Mouse (Mus musculus) thymus, adult 2 months (tissue): Measurements from ENCODE around the gene Pth2r. TPM values are rescaled to one million over a fixed set of nuclear protein-coding genes. Genes with fewer than 3 reads are reported as not detected.

Experiments
- DNase-seq: peaks from one replicate; pipeline ENCODE4 v3.0.0; 2021
- H3K27ac ChIP-seq: fragments of 200-500 bp; 2 replicates; pipeline ENCODE4 v1.5.1; 2012; ENCODE audit warnings: low read length, control low read depth; ENCODE audit not compliant: control insufficient read depth, insufficient read depth
- H3K27me3 ChIP-seq: fragments of 200-500 bp; 2 replicates; pipeline ENCODE4 v1.6.1; 2012; ENCODE audit warnings: mild to moderate bottlenecking, low read length, moderate library complexity, mixed read lengths; ENCODE audit not compliant: control insufficient read depth, insufficient read depth
- H3K36me3 ChIP-seq: fragments of 200-500 bp; 2 replicates; pipeline ENCODE4 v1.6.1; 2012; ENCODE audit warnings: mild to moderate bottlenecking, low read length, moderate library complexity; ENCODE audit not compliant: control insufficient read depth, insufficient read depth
- H3K4me1 ChIP-seq: fragments of 200-500 bp; replicated peaks from 2 replicates; pipeline ENCODE4 v1.6.1; 2012; ENCODE audit warnings: low read length; ENCODE audit not compliant: control insufficient read depth, insufficient read depth
- H3K4me3 ChIP-seq: fragments of 200-500 bp; 2 replicates; pipeline ENCODE4 v1.5.1; 2012; ENCODE audit warnings: mild to moderate bottlenecking, low read length, control low read depth, moderate library complexity; ENCODE audit not compliant: control insufficient read depth, insufficient read depth
- CTCF ChIP-seq: fragments of 200-500 bp; IDR thresholded peaks from 2 replicates; pipeline ENCODE4 v1.5.1; 2012; ENCODE audit warnings: mild to moderate bottlenecking, control low read depth, low read length, moderate library complexity, borderline replicate concordance; ENCODE audit not compliant: control insufficient read depth, poor library complexity, insufficient read depth; ENCODE audit errors: extremely low read depth
- POLR2A ChIP-seq: fragments of 200-500 bp; IDR thresholded peaks from 2 replicates; pipeline ENCODE4 v1.6.1; 2012; ENCODE audit warnings: mild to moderate bottlenecking, low read length, control low read depth, moderate library complexity; ENCODE audit not compliant: control insufficient read depth, poor library complexity, insufficient read depth; ENCODE audit errors: extremely low read depth
- WGBS: fragments of 180-500 bp; shearing (Covaris S2); methylation state at CpG from one replicate; pipeline ENCODE4 v1.1.7; 2018; 5-methylcytosine and 5-hydroxymethylcytosine counted together
- polyA plus RNA-seq: library from polyadenylated mRNA; depleted of rRNA; stranded (reverse); fragments of >200 nt; gene quantifications from 2 replicates; pipeline ENCODE4 v1.2.3, GENCODE M21; 2012

Pth2r gene
- polyA plus RNA-seq, 1 experiment = 0.13 TPM

DNA sequence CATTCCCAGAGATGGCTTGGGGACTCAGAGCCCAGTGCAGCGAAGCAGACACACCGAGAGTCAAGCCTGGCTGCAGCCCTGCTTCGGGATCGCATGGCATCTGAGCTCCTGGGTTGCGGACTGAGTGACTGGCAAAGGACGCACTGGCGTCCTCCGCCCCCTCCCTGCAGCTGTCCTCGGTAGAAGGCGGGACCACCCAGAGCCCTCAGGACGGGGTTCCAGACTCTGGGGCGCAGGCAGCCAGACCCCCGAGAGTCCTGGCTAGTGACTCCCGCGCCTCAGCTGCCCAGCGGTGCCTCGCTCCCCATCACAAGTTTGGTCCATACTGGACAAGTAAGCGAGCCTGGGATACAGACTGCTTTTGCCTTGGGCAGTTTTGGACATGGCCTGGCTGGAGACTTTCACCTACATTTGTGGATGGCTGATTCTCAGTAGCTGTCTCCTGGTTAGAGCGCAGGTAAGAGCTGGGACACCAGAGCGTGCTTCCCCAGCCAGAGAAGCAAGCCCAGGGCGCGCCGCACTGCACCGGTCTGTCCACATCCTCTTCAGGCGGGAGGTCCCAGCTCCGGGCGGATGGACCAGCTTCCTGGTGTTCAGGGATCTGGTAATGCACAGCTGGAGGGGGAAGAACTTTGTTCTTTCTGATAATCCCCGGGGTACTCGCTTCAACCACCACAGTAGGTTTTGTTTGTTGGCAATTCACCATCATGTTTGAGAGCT is 29.5 kb downstream of the Pth2r start:
- TF ChIP-seq POLR2A = no peak
- TF ChIP-seq CTCF = no peak
- Histone ChIP-seq H3K4me3 (no peak overlapping the region), H3K36me3 (no peaks in the 10 kb centered on the region), H3K27me3 (no peaks in the 10 kb centered on the region), H3K27ac (no peak overlapping the region), H3K4me1 (no peaks in the 10 kb centered on the region)
- WGBS = 8% methylated on average over 29 of the region's 29 CpGs
- no peak for DNase-seq

GRCm38 (mm10) chr1:65312118-65312517 is 30.3 kb downstream of the Pth2r start:
- WGBS = 12% methylated on average over 7 of the region's 7 CpGs
- no peak for DNase-seq
- no peak overlapping the region for H3K4me3 ChIP-seq

GRCm38 (mm10) chr1:65312896-65313295 is 31.0 kb downstream of the Pth2r start:
- no peaks in the 10 kb centered on the region for H3K36me3 ChIP-seq
- 66% methylated on average over 2 of the region's 2 CpGs for WGBS
- H3K4me1 ChIP-seq = no peaks in the 10 kb centered on the region
- no peak for DNase-seq
- H3K27ac ChIP-seq = no peak overlapping the region
- TF ChIP-seq CTCF (no peak), POLR2A (no peak)
- H3K27me3 ChIP-seq = no peaks in the 10 kb centered on the region
- H3K4me3 ChIP-seq = no peak overlapping the region

More at GRCm38 (mm10) chr1:65312118-65312517, 30.3 kb downstream of the Pth2r start:
- Histone ChIP-seq H3K4me1 (no peaks in the 10 kb centered on the region), H3K36me3 (no peaks in the 10 kb centered on the region), H3K27me3 (no peaks in the 10 kb centered on the region), H3K27ac (no peak overlapping the region)
- no peak for TF ChIP-seq POLR2A
- TF ChIP-seq CTCF = no peak

DNA sequence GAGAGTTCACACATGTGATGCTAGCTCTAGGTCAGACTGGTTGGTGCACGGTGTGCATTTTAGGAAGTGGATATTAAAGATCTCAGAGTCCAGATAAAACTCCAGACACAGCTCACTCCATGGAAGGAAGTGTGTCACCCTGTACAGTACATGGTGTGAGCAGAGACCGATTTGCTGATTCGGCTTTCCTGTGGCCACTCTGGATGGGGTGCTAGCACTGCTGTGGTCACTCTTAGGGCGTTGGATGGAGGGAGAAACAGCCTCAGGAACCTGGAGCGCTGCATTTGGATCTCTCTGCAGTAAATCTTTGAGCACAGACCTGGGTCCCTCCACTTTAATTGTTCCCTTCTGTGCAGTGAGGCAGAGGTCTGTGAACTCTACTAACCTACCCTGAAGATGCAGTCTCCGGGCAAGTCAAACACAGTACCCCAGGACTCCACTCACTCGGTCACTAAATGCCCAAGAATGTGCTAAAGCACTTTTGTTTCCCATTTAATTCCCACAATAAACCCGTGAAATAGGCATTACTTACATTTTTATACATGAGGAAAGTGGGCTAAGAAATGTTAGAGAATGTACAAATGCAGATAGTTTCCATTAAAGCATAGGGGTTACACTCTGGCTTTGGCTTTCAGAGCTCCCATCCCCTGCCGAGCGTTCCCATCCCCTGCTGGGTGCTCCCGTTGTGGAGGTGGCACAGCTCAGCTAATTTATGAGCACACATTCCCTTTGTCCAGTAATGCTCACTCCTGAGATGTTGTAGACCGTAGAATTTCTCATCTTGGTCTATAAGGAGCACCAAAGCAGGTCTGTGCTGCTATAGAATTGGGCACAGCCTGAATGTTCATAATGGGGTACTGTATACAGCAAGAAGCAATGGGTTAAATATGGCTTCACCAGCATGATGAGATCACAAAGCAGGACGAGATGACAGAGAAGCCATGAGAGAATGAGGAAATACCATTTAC is 32.5 kb downstream of the Pth2r start:
- Histone ChIP-seq H3K36me3 (no peaks in the 10 kb centered on the region), H3K27me3 (no peaks in the 10 kb centered on the region), H3K4me3 (no peak overlapping the region), H3K27ac (no peak overlapping the region), H3K4me1 (no peaks in the 10 kb centered on the region)
- TF ChIP-seq CTCF (no peak), POLR2A (no peak)
- 66% methylated on average over 13 of the region's 13 CpGs for WGBS
- no peak for DNase-seq

DNA sequence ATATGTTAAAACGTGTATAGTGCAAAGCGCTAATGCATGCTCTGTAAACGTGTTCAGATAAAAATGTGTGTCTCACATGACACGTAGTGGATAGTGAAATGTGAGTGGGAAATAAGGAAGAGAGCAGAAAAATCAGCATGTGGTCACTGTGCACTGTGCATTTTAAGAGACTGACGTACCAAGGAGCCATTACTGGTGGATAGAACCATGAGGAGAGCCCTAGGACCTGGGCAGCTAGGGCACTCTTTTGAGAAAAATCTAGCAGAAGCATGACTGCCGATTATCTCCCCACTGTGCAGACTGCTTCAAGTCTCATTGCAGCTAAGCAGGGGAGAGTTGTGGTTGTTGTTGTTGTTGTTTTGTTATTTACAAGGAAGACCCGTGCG is 33.2 kb downstream of the Pth2r start:
- no peak overlapping the region for H3K4me3 ChIP-seq
- TF ChIP-seq CTCF (no peak), POLR2A (no peak)
- H3K27me3 ChIP-seq = no peaks in the 10 kb centered on the region
- no peaks in the 10 kb centered on the region for H3K4me1 ChIP-seq
- no peak for DNase-seq
- no peaks in the 10 kb centered on the region for H3K36me3 ChIP-seq
- H3K27ac ChIP-seq = no peak overlapping the region
- 79% methylated on average over 8 of the region's 8 CpGs for WGBS

GRCm38 (mm10) chr1:65334026-65334425 is 52.2 kb downstream of the Pth2r start:
- Histone ChIP-seq H3K4me1 (no peaks in the 10 kb centered on the region), H3K27me3 (no peaks in the 10 kb centered on the region), H3K27ac (no peak overlapping the region), H3K36me3 (no peaks in the 10 kb centered on the region), H3K4me3 (no peak overlapping the region)
- no peak for DNase-seq
- 85% methylated on average over 5 of the region's 5 CpGs for WGBS
- TF ChIP-seq POLR2A = no peak
- TF ChIP-seq CTCF = no peak

DNA sequence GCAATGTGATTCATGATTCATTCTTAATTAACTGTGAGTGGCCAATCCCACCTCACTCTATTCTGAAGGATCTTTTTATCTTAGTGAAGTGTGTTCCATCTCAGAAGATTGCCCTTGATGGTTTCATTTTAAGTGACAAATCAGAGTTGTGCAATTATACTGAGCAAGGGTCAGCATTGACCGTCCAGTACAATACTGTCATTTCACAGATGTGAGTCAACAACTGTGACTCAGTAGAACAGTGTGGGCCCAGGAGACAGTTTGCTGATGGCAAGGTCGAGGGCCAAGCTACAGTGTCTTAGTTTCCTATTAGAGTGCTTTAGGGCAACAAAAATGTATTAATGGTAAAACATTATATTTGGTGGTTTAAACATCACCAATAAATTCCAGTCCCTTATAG is 55.9 kb downstream of the Pth2r start:
- WGBS = 87% methylated on average over 2 of the region's 2 CpGs
- H3K36me3 ChIP-seq = no peaks in the 10 kb centered on the region
- no peaks in the 10 kb centered on the region for H3K27me3 ChIP-seq
- DNase-seq = no peak
- H3K4me3 ChIP-seq = no peak overlapping the region
- TF ChIP-seq POLR2A (no peak), CTCF (no peak)
- H3K4me1 ChIP-seq = no peaks in the 10 kb centered on the region
- H3K27ac ChIP-seq = no peak overlapping the region
